Mouse (Mus musculus) hindbrain, embryonic 16.5 days (tissue): Measurements from ENCODE around the gene Slc27a3. TPM values are rescaled to one million over a fixed set of nuclear protein-coding genes. Genes with fewer than 3 reads are reported as not detected.
A peak's percentile ranks its signal among the peaks of the same experiment; 100 is the strongest.

Experiments
- ATAC-seq: fragments of 200-750 bp; cut with Nextera tagmentation; 2 replicates; pipeline ENCODE4 v1.8.0; 2017; ENCODE audit warnings: moderate TSS enrichment, moderate library complexity
- H3K27ac ChIP-seq: fragments of 300-500 bp; sonication (generic); 2 replicates; pipeline ENCODE4 v1.5.1; 2014; ENCODE audit warnings: low read depth, mild to moderate bottlenecking, control low read depth, low read length, moderate library complexity
- H3K27me3 ChIP-seq: fragments of 300-500 bp; sonication (generic); replicated peaks from 2 replicates; pipeline ENCODE4 v1.6.1; 2014; ENCODE audit warnings: low read length; ENCODE audit not compliant: control insufficient read depth, insufficient read depth
- H3K36me3 ChIP-seq: fragments of 300-500 bp; sonication (generic); 2 replicates; pipeline ENCODE4 v1.6.1; 2014; ENCODE audit warnings: mild to moderate bottlenecking, low read length, moderate library complexity, mixed read lengths; ENCODE audit not compliant: control insufficient read depth, insufficient read depth
- H3K4me1 ChIP-seq: fragments of 300-500 bp; sonication (generic); 2 replicates; pipeline ENCODE4 v1.6.1; 2014; ENCODE audit warnings: low read depth, low read length; ENCODE audit not compliant: control insufficient read depth, insufficient read depth
- H3K4me2 ChIP-seq: fragments of 300-500 bp; sonication (generic); 2 replicates; pipeline ENCODE4 v1.6.1; 2014; ENCODE audit warnings: mild to moderate bottlenecking, low read length, control low read depth, moderate library complexity
- H3K4me3 ChIP-seq: fragments of 300-500 bp; sonication (generic); 2 replicates; pipeline ENCODE4 v1.5.1; 2014; ENCODE audit warnings: mild to moderate bottlenecking, low read length, control low read depth, moderate library complexity
- H3K9ac ChIP-seq: fragments of 300-500 bp; sonication (generic); 2 replicates; pipeline ENCODE4 v1.6.1; 2014; ENCODE audit warnings: low read depth, mild to moderate bottlenecking, control low read depth, low read length, moderate library complexity
- H3K9me3 ChIP-seq: fragments of 300-500 bp; sonication (generic); 2 replicates; pipeline ENCODE4 v1.6.1; 2014; ENCODE audit warnings: mild to moderate bottlenecking, low read length, moderate library complexity; ENCODE audit not compliant: control insufficient read depth
- WGBS: fragments of 180-500 bp; shearing (Covaris S2); extraction: QIAGEN DNeasy Blood & Tissue Kit; methylation state at CpG from one replicate; pipeline ENCODE4 v1.1.7; 2014; 5-methylcytosine and 5-hydroxymethylcytosine counted together
- polyA plus RNA-seq: library from polyadenylated mRNA; unstranded; fragments of >200 nt; fragmentation: Nextera tagmentation; extraction: Ambion mirVana; gene quantifications from 2 replicates; pipeline ENCODE4 v1.2.1, GENCODE M21; 2015

The Slc27a3 gene
- polyA plus RNA-seq, 1 experiment from 2014 or later: 30.1 TPM

GRCm38 (mm10) chr3:90404121-90404520, 14.4 kb upstream of the Slc27a3 start:
- no peaks in the 10 kb centered on the region for H3K9me3 ChIP-seq
- no peak for ATAC-seq
- H3K27ac ChIP-seq: no peak overlapping the region
- no peak overlapping the region for H3K9ac ChIP-seq
- H3K4me3 ChIP-seq: no peak overlapping the region
- H3K36me3 ChIP-seq: peaks cover 76% of the 10 kb centered on the region
- no peaks in the 10 kb centered on the region for H3K4me1 ChIP-seq
- H3K27me3 ChIP-seq: no peaks in the 10 kb centered on the region
- 93% methylated on average over 3 of the region's 3 CpGs for WGBS
- H3K4me2 ChIP-seq: no peak overlapping the region

- no peak overlapping the region for H3K9ac ChIP-seq
- no peak for ATAC-seq
- no peaks in the 10 kb centered on the region for H3K27me3 ChIP-seq
- no peaks in the 10 kb centered on the region for H3K4me1 ChIP-seq
- no peak overlapping the region for H3K4me3 ChIP-seq
- no peaks in the 10 kb centered on the region for H3K9me3 ChIP-seq
- WGBS: 83% methylated on average over 4 of the region's 4 CpGs
- H3K36me3 ChIP-seq: peaks cover 57% of the 10 kb centered on the region
- no peak overlapping the region for H3K27ac ChIP-seq
- no peak overlapping the region for H3K4me2 ChIP-seq
These were observed 11.3 kb upstream of the Slc27a3 start for GRCm38 (mm10) chr3:90400993-90401392.

GRCm38 (mm10) chr3:90395629-90396028, 5.9 kb upstream of the Slc27a3 start:
- Histone ChIP-seq H3K36me3 (peaks cover 51% of the 10 kb centered on the region), H3K27ac (no peak overlapping the region), H3K4me2 (no peak overlapping the region), H3K4me1 (peaks cover 5% of the 10 kb centered on the region), H3K9ac (no peak overlapping the region), H3K9me3 (no peaks in the 10 kb centered on the region), H3K4me3 (no peak overlapping the region), H3K27me3 (no peaks in the 10 kb centered on the region)
- 97% methylated on average over 3 of the region's 3 CpGs for WGBS
- no peak for ATAC-seq

- Histone ChIP-seq H3K4me3 (no peak overlapping the region), H3K27ac (no peak overlapping the region), H3K9me3 (no peaks in the 10 kb centered on the region), H3K27me3 (no peaks in the 10 kb centered on the region), H3K4me2 (no peak overlapping the region), H3K4me1 (peaks cover 26% of the 10 kb centered on the region), H3K9ac (no peak overlapping the region), H3K36me3 (peaks cover 40% of the 10 kb centered on the region)
- ATAC-seq: no peak
- 86% methylated on average over 3 of the region's 3 CpGs for WGBS
These were observed 2.9 kb upstream of the Slc27a3 start for GRCm38 (mm10) chr3:90392661-90393060.

GRCm38 (mm10) chr3:90391941-90392340, 2.2 kb upstream of the Slc27a3 start:
- Histone ChIP-seq H3K4me2 (no peak overlapping the region), H3K9me3 (no peaks in the 10 kb centered on the region), H3K27me3 (no peaks in the 10 kb centered on the region), H3K4me1 (peaks cover 33% of the 10 kb centered on the region), H3K9ac (no peak overlapping the region), H3K27ac (no peak overlapping the region), H3K36me3 (peaks cover 40% of the 10 kb centered on the region), H3K4me3 (no peak overlapping the region)
- WGBS: 90% methylated on average over 8 of the region's 8 CpGs
- no peak for ATAC-seq

- Histone ChIP-seq H3K27me3 (no peaks in the 10 kb centered on the region), H3K4me1 (peaks cover 36% of the 10 kb centered on the region), H3K9me3 (no peaks in the 10 kb centered on the region), H3K9ac (no peak overlapping the region), H3K27ac (no peak overlapping the region; the same call in 1 of the 2 replicates), H3K4me3 (no peak overlapping the region), H3K4me2 (no peak overlapping the region), H3K36me3 (peaks cover 37% of the 10 kb centered on the region)
- WGBS: 70% methylated on average over 4 of the region's 4 CpGs
- no peak for ATAC-seq
These were observed 1.3 kb upstream of the Slc27a3 start for GRCm38 (mm10) chr3:90391004-90391403.

GRCm38 (mm10) chr3:90388726-90389510, 820 bp downstream of the Slc27a3 start:
- Histone ChIP-seq H3K36me3 (peaks cover 28% of the 10 kb centered on the region), H3K9me3 (no peaks in the 10 kb centered on the region), H3K27ac (peak overlapping the region; percentile 94), H3K4me2 (peak overlapping the region; percentile 92), H3K9ac (peak overlapping the region; percentile 95), H3K27me3 (no peaks in the 10 kb centered on the region), H3K4me3 (peak overlapping the region; percentile 80), H3K4me1 (peaks cover 36% of the 10 kb centered on the region)
- ATAC-seq: peak; percentile 73
- 2% methylated on average over 53 of the region's 53 CpGs for WGBS

- peak overlapping the region; percentile 80 for H3K4me3 ChIP-seq
- H3K27ac ChIP-seq: no peak overlapping the region
- H3K36me3 ChIP-seq: peaks cover 26% of the 10 kb centered on the region
- no peaks in the 10 kb centered on the region for H3K9me3 ChIP-seq
- peak overlapping the region; percentile 95 for H3K9ac ChIP-seq
- ATAC-seq: peak; percentile 1; the same call in 1 of the 2 replicates
- H3K4me2 ChIP-seq: peak overlapping the region; percentile 92
- peaks cover 36% of the 10 kb centered on the region for H3K4me1 ChIP-seq
- no peaks in the 10 kb centered on the region for H3K27me3 ChIP-seq
- WGBS: 65% methylated on average over 4 of the region's 4 CpGs
These were observed 1.5 kb downstream of the Slc27a3 start for GRCm38 (mm10) chr3:90388192-90388591.

- ATAC-seq: no peak
- Histone ChIP-seq H3K9me3 (no peaks in the 10 kb centered on the region), H3K4me1 (peaks cover 36% of the 10 kb centered on the region), H3K36me3 (peaks cover 19% of the 10 kb centered on the region), H3K27me3 (no peaks in the 10 kb centered on the region), H3K4me2 (peak overlapping the region; percentile 92), H3K4me3 (peak overlapping the region; percentile 80), H3K9ac (peak overlapping the region; percentile 95), H3K27ac (peak overlapping the region; percentile 48; the same call in 1 of the 2 replicates)
- 50% methylated on average over 11 of the region's 11 CpGs for WGBS
These were observed 2.3 kb downstream of the Slc27a3 start for GRCm38 (mm10) chr3:90387483-90387882.
